Mouse (Mus musculus): ENCODE measurements around the gene Eed. TPM values are rescaled to one million over a fixed set of nuclear protein-coding genes. Genes with fewer than 3 reads are reported as not detected.
A peak's percentile ranks its signal among the peaks of the same experiment; 100 is the strongest.

Eed gene
- total RNA-seq, 4 experiments from 2014 or later = 22.0 to 28.6 (median 25.5) TPM

DNA sequence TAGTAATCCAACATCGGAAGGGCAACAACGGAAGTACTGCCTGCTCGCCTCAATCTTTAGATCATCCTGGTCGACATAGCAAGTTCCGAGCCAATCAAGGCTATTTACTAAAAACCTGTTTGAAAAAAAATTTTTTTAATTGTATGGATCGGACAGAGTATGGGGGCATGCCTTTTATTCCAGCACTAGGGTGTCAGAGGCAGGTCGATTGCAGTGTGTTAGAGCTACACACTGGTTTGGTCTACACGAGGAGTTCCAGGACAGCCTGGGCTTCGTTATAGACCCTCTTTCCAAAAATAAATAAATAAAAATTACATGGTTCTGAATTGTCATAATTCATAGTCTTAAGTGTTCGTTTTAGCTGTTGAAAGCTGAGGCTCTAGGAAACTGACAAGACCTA lies 774 bp upstream of the Eed start:
- DNase-seq (ENCODE audit: low spot score in 2 of 2) = no peak

GRCm38 (mm10) chr7:89980133-89980484 lies 674 bp downstream of the Eed start:
- no peak for DNase-seq (ENCODE audit: low spot score in 2 of 2)

DNA sequence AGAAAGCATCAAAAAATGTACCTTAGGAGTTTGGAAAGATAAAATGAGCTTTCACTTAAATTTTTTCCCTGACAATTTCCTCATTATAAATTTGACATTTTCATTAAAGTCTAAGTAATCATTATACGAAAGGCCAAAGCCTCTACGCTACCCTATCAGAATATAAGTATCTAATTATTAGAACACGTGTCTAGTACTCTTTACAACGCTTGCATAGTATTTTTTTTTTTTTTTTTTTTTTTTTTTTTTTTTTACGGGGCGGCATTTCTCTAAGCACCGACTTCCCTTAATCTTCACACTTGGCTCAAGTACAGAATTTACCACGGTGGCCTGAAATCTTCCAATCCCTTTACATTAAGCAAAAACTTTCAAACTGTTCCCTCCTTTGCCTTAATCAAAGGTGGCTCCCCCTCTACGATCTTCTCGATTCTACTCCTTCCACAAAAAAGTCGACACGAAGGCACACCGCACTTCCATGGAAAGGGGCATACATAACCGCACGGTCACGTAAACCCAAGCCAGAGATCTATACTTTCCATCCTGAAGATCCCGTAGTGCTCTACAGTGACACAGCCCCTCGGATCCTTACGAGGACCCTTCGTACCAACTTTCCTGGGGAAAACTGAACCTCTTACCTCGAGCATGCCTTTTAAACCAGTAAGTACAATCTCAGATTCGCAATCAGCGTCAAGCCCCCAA lies 1.2 kb downstream of the Eed start:
- no peak for DNase-seq (ENCODE audit: low spot score in 2 of 2)

DNA sequence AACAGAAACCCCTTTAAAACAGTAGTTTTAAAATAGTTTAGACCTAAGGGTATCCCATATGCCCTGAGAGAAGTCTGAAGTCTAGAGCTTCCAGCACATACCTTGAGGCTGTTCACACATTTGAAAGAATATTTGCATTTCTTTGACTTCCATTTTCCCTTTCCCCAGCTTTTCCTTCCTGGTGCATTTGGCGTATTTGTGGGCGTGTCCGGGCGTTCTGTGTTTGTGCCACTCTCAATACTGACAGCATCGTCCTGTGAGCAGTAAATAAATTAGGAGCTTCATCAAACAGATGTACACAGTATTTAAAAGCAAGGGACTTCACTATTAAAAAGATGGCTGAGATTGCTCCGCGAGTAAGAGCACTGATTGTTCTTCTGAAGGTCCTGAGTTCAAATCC lies 4.0 kb downstream of the Eed start:
- no peak for DNase-seq (ENCODE audit: low spot score in 2 of 2)

- no peak for DNase-seq (ENCODE audit: low spot score in 2 of 2)
These were observed 5.2 kb downstream of the Eed start for GRCm38 (mm10) chr7:89975571-89975970.

GRCm38 (mm10) chr7:89967235-89967634 lies 13.5 kb downstream of the Eed start:
- no peak for DNase-seq (ENCODE audit: low spot score in 2 of 2)

DNA sequence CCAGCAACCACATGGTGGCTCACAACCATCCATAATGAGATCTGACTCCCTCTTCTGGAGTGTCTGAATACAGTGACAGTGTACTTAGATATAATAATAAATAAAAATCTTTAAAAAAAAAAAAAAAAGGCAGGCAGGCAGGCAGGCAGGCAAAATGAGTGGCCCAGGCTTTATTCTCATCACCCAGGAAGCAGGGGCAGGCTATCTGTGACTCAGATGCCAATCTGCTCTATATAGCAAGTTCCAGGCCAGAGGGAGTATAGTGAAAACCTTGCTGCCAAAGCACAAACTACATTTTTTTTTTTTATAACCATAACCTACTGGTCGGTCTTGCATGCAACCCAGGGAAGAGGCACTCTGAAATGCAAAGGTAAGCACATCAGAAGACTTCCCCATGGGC lies 14.0 kb downstream of the Eed start:
- DNase-seq (ENCODE audit: low spot score in 2 of 2) = no peak

- no peak for DNase-seq (ENCODE audit: low spot score in 2 of 2)
These were observed 17.6 kb downstream of the Eed start for GRCm38 (mm10) chr7:89963135-89963534.

DNA sequence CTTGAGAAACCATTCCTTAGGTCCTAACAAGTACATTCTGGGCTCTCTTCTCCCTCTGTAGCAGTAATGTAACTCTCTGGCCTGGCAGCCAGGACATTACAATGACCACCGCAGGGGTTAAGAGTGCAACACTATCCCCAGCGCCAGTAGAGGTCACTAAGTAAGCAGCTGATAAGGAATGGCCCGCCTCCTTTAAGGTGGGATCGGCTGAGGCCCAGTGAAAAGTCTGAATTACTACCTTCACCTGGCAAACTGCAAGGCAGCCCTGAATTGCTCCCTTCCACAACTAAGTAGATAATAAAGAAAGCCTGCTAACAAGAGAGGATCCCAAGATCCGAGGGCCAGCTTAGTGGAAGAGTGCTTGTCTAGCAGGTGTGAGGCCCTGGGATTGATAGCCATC lies 23.5 kb downstream of the Eed start:
- DNase-seq (ENCODE audit: low spot score in 2 of 2) = no peak

DNA sequence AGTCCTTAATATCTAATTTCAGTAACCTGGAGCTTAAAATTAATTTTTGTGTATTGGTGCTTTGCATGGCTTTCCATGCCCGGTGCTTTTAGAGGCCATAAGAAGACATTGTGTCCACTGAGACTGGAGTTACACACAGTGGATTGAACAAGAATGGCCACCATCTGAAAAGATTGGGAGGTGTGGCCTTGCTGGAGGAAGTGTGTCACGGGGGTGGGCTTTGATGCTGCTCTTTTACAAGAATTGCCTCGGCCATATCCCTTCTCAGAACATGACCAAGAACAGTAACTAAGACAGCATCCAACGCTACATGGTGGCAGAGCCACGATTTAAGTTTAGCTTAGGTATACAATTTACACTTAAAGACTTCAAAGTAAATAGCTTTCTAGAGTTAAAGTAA lies 26.5 kb downstream of the Eed start:
- DNase-seq (ENCODE audit: low spot score in 2 of 2) = no peak

- DNase-seq (ENCODE audit: low spot score in 2 of 2) = no peak
These were observed 31.4 kb downstream of the Eed start for GRCm38 (mm10) chr7:89949403-89949802.

DNA sequence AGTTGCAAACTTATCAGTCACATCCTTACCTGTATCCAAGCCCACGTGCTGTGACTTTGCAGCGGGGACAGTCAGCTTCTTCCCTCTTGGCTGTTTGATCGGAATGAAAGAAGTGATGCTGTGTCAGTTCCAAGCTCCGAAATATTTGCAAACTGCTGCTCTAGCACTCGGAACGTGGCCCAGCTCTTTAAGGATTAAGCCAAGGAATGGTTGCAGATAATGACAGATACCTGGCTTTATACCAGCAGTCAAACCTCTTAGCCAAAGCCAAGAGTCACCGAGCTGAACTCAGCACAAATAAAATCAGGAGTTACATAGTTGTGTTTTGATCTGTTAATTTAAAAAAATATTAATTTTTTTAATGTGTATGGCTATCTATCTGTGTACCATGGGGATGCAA lies 32.8 kb downstream of the Eed start:
- DNase-seq (ENCODE audit: low spot score in 2 of 2) = no peak

DNA sequence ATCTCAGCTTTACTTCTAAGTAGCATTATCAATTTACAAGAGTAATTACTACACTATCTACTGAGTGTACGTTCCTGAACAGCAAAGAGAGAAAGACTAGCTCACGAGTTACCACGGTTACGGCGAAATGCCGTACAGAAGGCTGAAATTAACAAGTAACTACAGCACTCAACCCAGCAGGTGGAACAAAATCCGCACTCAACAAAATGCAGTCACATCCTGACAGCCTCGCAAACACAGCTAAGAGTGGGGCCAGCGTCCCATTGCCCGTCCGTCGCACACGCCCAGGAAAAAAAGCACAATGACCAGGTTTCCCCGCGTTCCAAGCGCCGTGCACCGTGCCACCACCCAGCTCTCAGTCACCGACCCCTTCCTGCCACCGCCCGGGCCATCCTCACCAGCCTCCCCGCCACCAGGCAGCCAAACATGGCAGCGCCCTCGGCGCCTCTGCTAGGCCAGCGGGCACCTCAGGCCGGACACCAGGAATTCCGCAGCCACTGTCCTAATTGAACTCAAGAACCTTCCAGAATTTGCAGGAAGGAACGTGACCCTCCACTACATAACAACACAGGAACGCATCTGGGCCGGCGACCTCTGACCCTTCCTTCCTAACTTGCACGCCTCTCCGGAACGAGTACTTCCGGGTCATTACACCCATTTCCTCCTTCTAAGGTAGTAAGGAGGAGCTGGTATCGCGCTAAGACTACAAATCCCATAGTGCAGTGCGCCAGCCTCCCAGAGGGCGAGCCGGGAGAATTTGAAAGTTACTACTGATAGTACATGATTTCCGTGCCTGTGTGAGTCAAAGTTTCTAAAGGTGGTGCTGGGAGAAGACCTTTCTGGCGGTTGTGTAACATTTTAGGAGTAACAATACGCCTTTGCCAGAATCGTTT lies 40.0 kb downstream of the Eed start, which contains the start of gene Hikeshi:
Gene Hikeshi, minus strand, starts transcription at position 634 of the 893 bp plus-strand sequence.
- peak; percentile 81 to 96 for DNase-seq (ENCODE audit: low spot score in 2 of 2)

- DNase-seq (ENCODE audit: low spot score in 2 of 2) = no peak
These were observed 41.1 kb downstream of the Eed start for GRCm38 (mm10) chr7:89939497-89940353.

DNA sequence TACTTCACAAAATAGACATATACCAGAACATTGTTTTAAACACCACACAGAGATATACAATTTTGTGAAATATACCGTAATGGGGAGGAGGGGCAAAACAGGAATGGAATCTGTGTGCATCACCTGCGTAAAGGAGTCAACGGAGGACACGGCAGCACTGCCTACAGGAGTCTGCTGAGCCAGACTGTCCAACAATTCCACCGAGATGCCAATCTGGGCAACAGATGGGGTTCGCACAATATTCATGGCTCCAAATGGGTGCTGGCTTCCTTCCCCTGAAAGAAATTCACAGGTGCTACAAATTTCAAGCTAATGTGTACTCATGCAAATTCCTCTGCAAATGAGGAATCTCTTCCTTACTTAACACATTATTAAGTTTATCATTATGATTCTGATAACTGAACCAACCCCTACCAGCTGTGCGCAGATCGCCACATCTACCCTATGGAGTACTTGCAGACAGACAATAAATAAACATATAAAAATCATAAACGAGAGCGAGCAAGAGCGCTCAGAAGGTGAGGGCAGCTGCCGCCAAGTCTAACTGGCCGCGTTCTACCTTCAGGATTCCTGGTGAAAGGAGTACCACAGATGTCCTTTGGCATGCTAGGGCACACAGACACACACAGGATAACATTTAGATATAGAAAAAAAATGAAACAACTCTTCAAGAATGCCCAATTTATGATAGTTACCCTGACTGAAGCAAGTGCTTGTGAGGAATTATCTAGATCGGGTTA lies 57.2 kb downstream of the Eed start:
- peak in 1 of 2 experiments; percentile 69 for DNase-seq (ENCODE audit: low spot score in 2 of 2)

DNA sequence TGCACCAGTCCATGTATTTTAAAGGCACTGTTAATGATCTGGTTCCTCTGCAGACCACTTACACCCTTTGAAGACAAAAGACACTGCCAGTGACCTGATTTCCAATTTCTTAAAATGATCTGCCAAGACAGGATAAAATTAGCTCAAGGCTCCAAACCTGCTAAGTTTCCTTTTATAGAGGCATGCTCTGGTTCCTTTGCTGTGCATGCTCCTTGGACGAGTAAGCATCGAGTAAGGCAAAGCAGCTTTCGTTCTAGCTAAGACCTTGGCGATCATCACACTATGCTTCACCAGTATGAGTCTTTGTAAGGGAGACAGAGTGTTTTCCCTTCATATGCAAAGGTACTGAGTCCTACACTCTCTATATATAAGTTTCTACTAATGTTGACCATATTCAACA lies 63.0 kb downstream of the Eed start:
- DNase-seq (ENCODE audit: low spot score in 2 of 2) = no peak

DNA sequence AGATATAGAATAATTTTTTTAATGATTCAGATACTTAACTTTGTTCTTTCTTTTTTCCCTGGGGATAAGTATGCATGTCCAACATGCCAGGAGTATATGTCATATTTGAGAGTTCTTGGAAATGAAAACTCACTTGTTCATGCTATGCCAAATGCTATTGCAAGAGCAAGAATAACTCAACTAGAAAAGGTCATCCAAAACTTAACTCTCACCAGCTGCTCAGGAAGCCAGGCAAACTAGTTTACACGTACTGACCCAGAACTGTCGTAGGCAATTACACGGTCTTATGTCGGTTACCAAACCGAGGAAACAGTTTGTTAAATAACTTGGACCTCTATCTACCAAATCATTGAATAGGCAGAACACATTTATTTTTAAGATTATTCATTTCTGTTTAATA lies 64.1 kb downstream of the Eed start:
- no peak for DNase-seq (ENCODE audit: low spot score in 2 of 2)

GRCm38 (mm10) chr7:89913432-89914158 lies 67.2 kb downstream of the Eed start:
- DNase-seq (ENCODE audit: low spot score in 2 of 2) = no peak

- no peak for DNase-seq (ENCODE audit: low spot score in 2 of 2)
These were observed 68.4 kb downstream of the Eed start for GRCm38 (mm10) chr7:89912356-89912755.

GRCm38 (mm10) chr7:89909711-89910110 lies 71.1 kb downstream of the Eed start:
- no peak for DNase-seq (ENCODE audit: low spot score in 2 of 2)

All from left cerebral cortex, adult 8-10 months (tissue).